In the genomic region with DNA sequence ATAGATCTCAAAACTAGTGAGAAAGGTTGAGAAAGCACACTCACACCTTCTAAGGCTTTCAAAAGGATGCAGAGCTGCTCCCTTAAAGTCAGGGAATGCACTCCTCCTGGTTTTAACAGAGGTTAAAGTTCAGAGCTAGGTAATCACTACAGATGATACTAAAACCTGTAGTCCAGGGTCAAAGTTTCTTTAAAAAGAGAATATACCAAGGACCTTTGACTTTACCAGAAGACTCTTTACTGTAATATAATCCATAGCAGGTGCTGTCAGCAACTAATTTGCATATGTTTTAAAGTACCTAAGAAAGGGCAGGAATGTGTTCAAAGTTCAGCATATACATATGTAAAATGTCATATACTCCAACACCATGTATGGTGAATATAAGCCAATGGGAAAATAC, we compare ENCODE assay signal across 19 mouse cellular contexts.
"Had no signal": no experiment of that assay in that cellular context is flagged by ENCODE, and none has a peak within 500 bp of the region (broad histone marks: within the 10 kb centered on the region; RNA-seq: fewer than 3 reads in every experiment).

No protein-coding gene starts in this region.

- H3K4me1 ChIP-seq: midbrain, embryonic 12.5 days; neural tube, embryonic 13.5 days; neural tube, embryonic 15.5 days; stomach, embryonic 15.5 days had no signal

- H3K4me2 ChIP-seq: lung, embryonic 14.5 days; midbrain, embryonic 12.5 days; neural tube, embryonic 13.5 days; neural tube, embryonic 15.5 days; stomach, embryonic 15.5 days had no signal

- H3K9me3 ChIP-seq: midbrain, embryonic 12.5 days; neural tube, embryonic 13.5 days; neural tube, embryonic 15.5 days; stomach, embryonic 15.5 days had no signal

- H3K4me3 ChIP-seq: midbrain, embryonic 12.5 days; myocyte; neural tube, embryonic 13.5 days; neural tube, embryonic 15.5 days; stomach, embryonic 15.5 days had no signal

- H3K36me3 ChIP-seq: midbrain, embryonic 12.5 days; neural tube, embryonic 13.5 days; neural tube, embryonic 15.5 days; stomach, embryonic 15.5 days had no signal

- H3K9ac ChIP-seq: lung, embryonic 14.5 days; midbrain, embryonic 12.5 days; neural tube, embryonic 13.5 days; neural tube, embryonic 15.5 days; stomach, embryonic 15.5 days had no signal

- DNase-seq: lung, adult 18-20 months; lung, postnatal 10 days; lung, postnatal 4 days; midbrain, embryonic 14.5 days; retina, postnatal 1 day; right cerebral cortex, adult 18-20 months; right cerebral cortex, postnatal 25 days; right cerebral cortex, postnatal 4 days; spleen, adult 18-20 months; thymus, adult 2 months; thymus, postnatal 25 days; thymus, postnatal 4 days had no signal

- ATAC-seq: midbrain, embryonic 16.5 days had no signal

- H3K27me3 ChIP-seq: midbrain, embryonic 12.5 days; neural tube, embryonic 13.5 days; neural tube, embryonic 15.5 days; stomach, embryonic 15.5 days had no signal

- H3K27ac ChIP-seq: midbrain, embryonic 12.5 days; neural tube, embryonic 13.5 days; neural tube, embryonic 15.5 days; stomach, embryonic 15.5 days had no signal
